Comparison of ENCODE assay signal across 8 mouse cellular contexts in genomic region chr13:23506351-23506750, GRCm38 (mm10). TPM values are rescaled to one million over a fixed set of nuclear protein-coding genes. Genes with fewer than 3 reads are reported as not detected.
DNase-seq lines count a peak whose midpoint lies in the region; ATAC-seq and TF ChIP-seq lines count a peak whose summit lies in the region.

No protein-coding gene starts in this region.

- peak; percentile 12 for DNase-seq in gastrocnemius, postnatal 10 days
- DNase-seq in gastrocnemius, postnatal 25 days = no peak
- no peak for DNase-seq in G1E (ENCODE audit: low spot score)
- peak; percentile 61 for DNase-seq in forebrain, postnatal 0 days
- peak; percentile 72 for DNase-seq in naive thymus-derived CD4-positive, alpha-beta T cell, adult 2 months (ENCODE audit: low read depth)
- DNase-seq in layer of hippocampus, adult 8-10 months (ENCODE audit: low spot score in 2 of 2) = no peak
- DNase-seq in ovary, adult 18-20 months (ENCODE audit: low spot score) = no peak

- H3K9me3 ChIP-seq in G1E (replicated peaks) = no peaks in the 10 kb centered on the region
- H3K9me3 ChIP-seq in forebrain, postnatal 0 days (ENCODE audit: low read length) = no peaks in the 10 kb centered on the region
- H3K9me3 ChIP-seq in limb, embryonic 13.5 days = no peaks in the 10 kb centered on the region

- peak overlapping the region; percentile 70; the same call in 1 of the 2 replicates for H3K4me3 ChIP-seq in G1E (ENCODE audit: low read depth, low read length)
- 0 out of 2 replicates have a peak overlapping the region, but pooled peaks have one; percentile 3 for H3K4me3 ChIP-seq in forebrain, postnatal 0 days (ENCODE audit: low read depth, low read length)
- peak overlapping the region; percentile 33 for H3K4me3 ChIP-seq in limb, embryonic 13.5 days

- H3K4me1 ChIP-seq in G1E (ENCODE audit: insufficient read depth, low read depth, low read length) = peaks cover 59% of the 10 kb centered on the region
- H3K4me1 ChIP-seq in forebrain, postnatal 0 days (ENCODE audit: insufficient read depth) = no peaks in the 10 kb centered on the region; the same call in 1 of the 2 replicates
- H3K4me1 ChIP-seq in limb, embryonic 13.5 days = peaks cover 18% of the 10 kb centered on the region

- 14% methylated on average over 13 of the region's 13 CpGs for WGBS in forebrain, postnatal 0 days
- WGBS in limb, embryonic 13.5 days = 8% methylated on average over 13 of the region's 13 CpGs

- no peak overlapping the region for H3K9ac ChIP-seq in forebrain, postnatal 0 days
- no peak overlapping the region for H3K9ac ChIP-seq in limb, embryonic 13.5 days

- H3K4me2 ChIP-seq in forebrain, postnatal 0 days (ENCODE audit: low read depth) = peak overlapping the region; percentile 30
- peak overlapping the region; percentile 61 for H3K4me2 ChIP-seq in limb, embryonic 13.5 days (replicated peaks)

- no peaks in the 10 kb centered on the region for H3K27me3 ChIP-seq in G1E (ENCODE audit: insufficient read depth, low read length)
- H3K27me3 ChIP-seq in forebrain, postnatal 0 days (ENCODE audit: insufficient read depth, low read length) = no peaks in the 10 kb centered on the region
- H3K27me3 ChIP-seq in limb, embryonic 13.5 days = no peaks in the 10 kb centered on the region

- TF ChIP-seq CTCF in G1E (IDR thresholded peaks at IDR 0.05; ENCODE audit: low read depth, low read length) = no peak
- TF ChIP-seq CTCF in forebrain, postnatal 0 days (IDR thresholded peaks at IDR 0.05; ENCODE audit: low read depth) = no peak

- ATAC-seq in G1E (ENCODE audit: extremely low read depth, insufficient number of reproducible peaks, low FRiP score, poor library complexity, severe bottlenecking) = peak; percentile 15; the same call in 1 of the 2 replicates
- no peak for ATAC-seq in forebrain, postnatal 0 days
- no peak for ATAC-seq in limb, embryonic 13.5 days (ENCODE audit: low FRiP score, low read depth)

- no peak overlapping the region for H3K27ac ChIP-seq in forebrain, postnatal 0 days (ENCODE audit: low read depth, low read length)
- no peak overlapping the region for H3K27ac ChIP-seq in limb, embryonic 13.5 days

- no peaks in the 10 kb centered on the region for H3K36me3 ChIP-seq in G1E (replicated peaks)
- no peaks in the 10 kb centered on the region for H3K36me3 ChIP-seq in forebrain, postnatal 0 days (ENCODE audit: insufficient read depth)
- no peaks in the 10 kb centered on the region for H3K36me3 ChIP-seq in limb, embryonic 13.5 days

RNA-seq across cellular contexts. Expression of gene Btn2a2, which starts 17.7 kb away (rescaled TPM):
- under 1 TPM in 1 of 2 experiments, not detected in 1; 0.11 TPM for total RNA-seq in gastrocnemius, postnatal 10 days (2021)
- total RNA-seq in gastrocnemius, postnatal 25 days (2021) = not detected
- total RNA-seq in G1E (2014; fragmentation: Nextera tagmentation) = not detected in 2 replicates
- 0.06 and 0.22 TPM in 2 replicates for total RNA-seq in G1E (2017)
- polyA plus RNA-seq in G1E (2012) = not detected in 2 replicates
- not detected in 2 replicates for total RNA-seq in forebrain, postnatal 0 days (2014; rRNA removed)
- 0.10 TPM in 1 of 2 replicates, not detected in the other for polyA plus RNA-seq in forebrain, postnatal 0 days (2015; fragmentation: Nextera tagmentation; extraction: Ambion mirVana)
- 1.4 and 1.5 TPM in 2 replicates for polyA plus RNA-seq in limb, embryonic 13.5 days (2015; fragmentation: Nextera tagmentation; extraction: Ambion mirVana)
- 1 to 10 TPM in 2 of 4 experiments, under 1 TPM in 2; 0.80 to 1.9 (median 1.1) TPM for total RNA-seq in layer of hippocampus, adult 8-10 months (2022)

RNA-seq across cellular contexts. Expression of gene Hist1h4h, which starts 24.5 kb away (rescaled TPM):
- total RNA-seq in gastrocnemius, postnatal 10 days (2021) = 100 to 1,000 TPM; 473 to 507 TPM
- 100 to 1,000 TPM; 156 to 160 TPM for total RNA-seq in gastrocnemius, postnatal 25 days (2021)
- total RNA-seq in G1E (2014; fragmentation: Nextera tagmentation) (309 and 344 TPM in 2 replicates), G1E (2017) (843 and 1,115 TPM in 2 replicates)
- polyA plus RNA-seq in G1E (2012) = 11.0 and 66.6 TPM in 2 replicates
- 1,275 and 1,840 TPM in 2 replicates for total RNA-seq in forebrain, postnatal 0 days (2014; rRNA removed)
- polyA plus RNA-seq in forebrain, postnatal 0 days (2015; fragmentation: Nextera tagmentation; extraction: Ambion mirVana) = 4.1 and 5.7 TPM in 2 replicates
- 4.1 and 8.4 TPM in 2 replicates for polyA plus RNA-seq in limb, embryonic 13.5 days (2015; fragmentation: Nextera tagmentation; extraction: Ambion mirVana)
- total RNA-seq in layer of hippocampus, adult 8-10 months (2022) = 100 to 1,000 TPM; 236 to 302 (median 261) TPM

RNA-seq across cellular contexts. Expression of gene Hist1h2af, which starts 27.4 kb away (rescaled TPM):
- 100 to 1,000 TPM; 189 to 190 TPM for total RNA-seq in gastrocnemius, postnatal 10 days (2021)
- total RNA-seq in gastrocnemius, postnatal 25 days (2021) = 10 to 100 TPM in 1 of 2 experiments, 1 to 10 TPM in 1; 9.5 to 14.9 TPM
- total RNA-seq in G1E (2014; fragmentation: Nextera tagmentation) (510 and 530 TPM in 2 replicates), G1E (2017) (1,417 and 2,284 TPM in 2 replicates)
- polyA plus RNA-seq in G1E (2012) = 1,681 and 3,392 TPM in 2 replicates
- total RNA-seq in forebrain, postnatal 0 days (2014; rRNA removed) = 135 and 227 TPM in 2 replicates
- polyA plus RNA-seq in forebrain, postnatal 0 days (2015; fragmentation: Nextera tagmentation; extraction: Ambion mirVana) = not detected in 2 replicates
- 9.3 and 10.0 TPM in 2 replicates for polyA plus RNA-seq in limb, embryonic 13.5 days (2015; fragmentation: Nextera tagmentation; extraction: Ambion mirVana)
- 1 to 10 TPM in 3 of 4 experiments, not detected in 1; 1.6 to 6.5 (median 1.8) TPM for total RNA-seq in layer of hippocampus, adult 8-10 months (2022)

RNA-seq across cellular contexts. Expression of gene Hist1h3g, which starts 28.9 kb away (rescaled TPM):
- total RNA-seq in gastrocnemius, postnatal 10 days (2021) = 10 to 100 TPM; 58.4 to 59.9 TPM
- 1 to 10 TPM; 2.0 to 3.9 TPM for total RNA-seq in gastrocnemius, postnatal 25 days (2021)
- total RNA-seq in G1E (2014; fragmentation: Nextera tagmentation) = 647 and 719 TPM in 2 replicates
- total RNA-seq in G1E (2017) = 217 and 302 TPM in 2 replicates
- polyA plus RNA-seq in G1E (2012) = 12.1 and 32.9 TPM in 2 replicates
- 116 and 134 TPM in 2 replicates for total RNA-seq in forebrain, postnatal 0 days (2014; rRNA removed)
- 0.50 TPM in 1 of 2 replicates, not detected in the other for polyA plus RNA-seq in forebrain, postnatal 0 days (2015; fragmentation: Nextera tagmentation; extraction: Ambion mirVana)
- polyA plus RNA-seq in limb, embryonic 13.5 days (2015; fragmentation: Nextera tagmentation; extraction: Ambion mirVana) = 9.8 and 10.9 TPM in 2 replicates
- 1 to 10 TPM; 1.2 to 3.4 (median 2.2) TPM for total RNA-seq in layer of hippocampus, adult 8-10 months (2022)

RNA-seq across cellular contexts. Expression of gene Hist1h2bh, which starts 36.8 kb away (rescaled TPM):
- total RNA-seq in gastrocnemius, postnatal 10 days (2021) = 10 to 100 TPM; 11.8 to 13.3 TPM
- 1 to 10 TPM in 1 of 2 experiments, under 1 TPM in 1; 0.90 to 1.7 TPM for total RNA-seq in gastrocnemius, postnatal 25 days (2021)
- total RNA-seq in G1E (2014; fragmentation: Nextera tagmentation) (32.7 and 41.6 TPM in 2 replicates), G1E (2017) (77.6 and 126 TPM in 2 replicates)
- 0.91 and 4.9 TPM in 2 replicates for polyA plus RNA-seq in G1E (2012)
- total RNA-seq in forebrain, postnatal 0 days (2014; rRNA removed) = 12.5 and 17.0 TPM in 2 replicates
- 0.17 TPM in 1 of 2 replicates, not detected in the other for polyA plus RNA-seq in forebrain, postnatal 0 days (2015; fragmentation: Nextera tagmentation; extraction: Ambion mirVana)
- 0.74 and 1.0 TPM in 2 replicates for polyA plus RNA-seq in limb, embryonic 13.5 days (2015; fragmentation: Nextera tagmentation; extraction: Ambion mirVana)
- total RNA-seq in layer of hippocampus, adult 8-10 months (2022) = under 1 TPM; 0.34 to 0.73 (median 0.61) TPM

Comparison
In these comparisons a context has a peak if more than half of its experiments do, and no peak if none do; other contexts are left out.
1. DNase-seq: peak in gastrocnemius, postnatal 10 days (single experiment), forebrain, postnatal 0 days (single experiment) and naive thymus-derived CD4-positive, alpha-beta T cell, adult 2 months (single experiment); none in gastrocnemius, postnatal 25 days (single experiment), G1E (single experiment), layer of hippocampus, adult 8-10 months (0 of 2) and ovary, adult 18-20 months (single experiment).
2. H3K4me3 ChIP-seq: peak in every context shown above with its lines; median percentile 70 in G1E; 33 in limb, embryonic 13.5 days; 3 in forebrain, postnatal 0 days.